Mouse (Mus musculus) MEL (cell line): ENCODE data around the gene Tgfb1. TPM values are rescaled to one million over a fixed set of nuclear protein-coding genes. Genes with fewer than 3 reads are reported as not detected.
A peak's percentile ranks its signal among the peaks of the same experiment; 100 is the strongest.

Experiments used
- DNase-seq: peaks from one replicate; pipeline ENCODE4 v3.0.0; 2011; ENCODE audit warnings: low read depth, low spot score
- H3K27ac ChIP-seq: 2 replicates; pipeline ENCODE4 v1.5.1; 2012; ENCODE audit warnings: low read depth, mild to moderate bottlenecking, control low read depth, low read length, moderate library complexity; ENCODE audit not compliant: control insufficient read depth
- H3K27me3 ChIP-seq, 2 experiments: fragments of 150-350 bp in 1 of 2; sonication (generic) in 1 of 2; 2 replicates each; pipeline ENCODE4 v1.6.1; 2012; ENCODE audit warnings: low read length in 2 of 2, mild to moderate bottlenecking in 2 of 2, improper control_type of control experiment in 1 of 2, moderate library complexity in 1 of 2; ENCODE audit not compliant: insufficient read depth in 2 of 2, control insufficient read depth in 1 of 2
- H3K36me3 ChIP-seq, 2 experiments: 2 replicates each; pipeline ENCODE4 v1.6.1; 2012 to 2014; ENCODE audit warnings: low read length in 2 of 2, improper control_type of control experiment in 1 of 2, inconsistent platforms in 1 of 2, mild to moderate bottlenecking in 1 of 2; ENCODE audit not compliant: insufficient read depth in 2 of 2, control insufficient read depth in 1 of 2
- H3K4me1 ChIP-seq, 2 experiments: fragments of 150-350 bp in 1 of 2; sonication (generic) in 1 of 2; 2 replicates each; pipeline ENCODE4 v1.6.1; 2012; ENCODE audit warnings: low read length in 2 of 2, improper control_type of control experiment in 1 of 2, mild to moderate bottlenecking in 1 of 2; ENCODE audit not compliant: insufficient read depth in 2 of 2, control insufficient read depth in 1 of 2
- H3K4me3 ChIP-seq, 2 experiments: fragments of 150-350 bp in 1 of 2; sonication (generic) in 1 of 2; 2 replicates each; pipeline ENCODE4 v1.5.1; 2012; ENCODE audit warnings: low read depth in 2 of 2, low read length in 2 of 2, mild to moderate bottlenecking in 2 of 2, moderate library complexity in 2 of 2, control low read depth in 1 of 2, improper control_type of control experiment in 1 of 2; ENCODE audit not compliant: control insufficient read depth in 1 of 2, insufficient read depth in 1 of 2
- H3K79me2 ChIP-seq: 2 replicates; pipeline ENCODE4 v1.6.1; 2012; ENCODE audit warnings: mild to moderate bottlenecking, low read length, moderate library complexity; ENCODE audit not compliant: control insufficient read depth, poor library complexity, insufficient read depth
- H3K9ac ChIP-seq: 2 replicates; pipeline ENCODE4 v1.6.1; 2012; ENCODE audit warnings: low read depth, mild to moderate bottlenecking, control low read depth, low read length, moderate library complexity; ENCODE audit not compliant: control insufficient read depth, poor library complexity, severe bottlenecking
- H3K9me3 ChIP-seq: fragments of 150-350 bp; sonication (generic); replicated peaks from 2 replicates; pipeline ENCODE4 v1.6.1; 2012; ENCODE audit warnings: mild to moderate bottlenecking, low read length, improper control_type of control experiment, moderate library complexity; ENCODE audit not compliant: insufficient read depth
- BHLHE40 ChIP-seq: IDR thresholded peaks from 2 replicates; pipeline ENCODE4 v1.6.1; 2012; ENCODE audit warnings: low read depth, mild to moderate bottlenecking, inconsistent platforms, low read length, improper control_type of control experiment, borderline replicate concordance
- CHD1 ChIP-seq: IDR thresholded peaks from 2 replicates; pipeline ENCODE4 v1.6.1; 2012; ENCODE audit warnings: low read depth, mild to moderate bottlenecking, inconsistent platforms, low read length, improper control_type of control experiment
- ETS1 ChIP-seq: IDR thresholded peaks from 2 replicates; pipeline ENCODE4 v1.6.1; 2012; ENCODE audit warnings: low read depth, mild to moderate bottlenecking, inconsistent platforms, low read length, improper control_type of control experiment, moderate library complexity
- GABPA ChIP-seq: IDR thresholded peaks from 2 replicates; pipeline ENCODE4 v1.6.1; 2012; ENCODE audit warnings: low read depth, mild to moderate bottlenecking, inconsistent platforms, low read length, improper control_type of control experiment, moderate library complexity
- GATA1 ChIP-seq: IDR thresholded peaks from 2 replicates; pipeline ENCODE4 v1.6.1; 2011; ENCODE audit warnings: low read depth, low read length, improper control_type of control experiment
- MAFK ChIP-seq: IDR thresholded peaks from 2 replicates; pipeline ENCODE4 v1.6.1; 2011; ENCODE audit warnings: low read depth, mild to moderate bottlenecking, low read length, improper control_type of control experiment, borderline replicate concordance
- MAX ChIP-seq: IDR thresholded peaks from 2 replicates; pipeline ENCODE4 v1.6.1; 2011; ENCODE audit warnings: low read length, improper control_type of control experiment
- MXI1 ChIP-seq: IDR thresholded peaks from 2 replicates; pipeline ENCODE4 v1.6.1; 2011; ENCODE audit warnings: mild to moderate bottlenecking, low read depth, low read length, improper control_type of control experiment
- MYB ChIP-seq: IDR thresholded peaks from 2 replicates; pipeline ENCODE4 v1.6.1; 2011; ENCODE audit warnings: mild to moderate bottlenecking, low read depth, low read length, improper control_type of control experiment
- NELFE ChIP-seq: IDR thresholded peaks from 2 replicates; pipeline ENCODE4 v1.6.1; 2011; ENCODE audit warnings: low read depth, low read length, improper control_type of control experiment
- NRF1 ChIP-seq: IDR thresholded peaks from 2 replicates; pipeline ENCODE4 v1.6.1; 2014; ENCODE audit warnings: low read depth, mild to moderate bottlenecking, inconsistent platforms, low read length, improper control_type of control experiment, moderate library complexity; ENCODE audit not compliant: poor library complexity, insufficient read depth, severe bottlenecking
- POLR2A ChIP-seq, 2 experiments: IDR thresholded peaks; 2 replicates each; pipeline ENCODE4 v1.6.1; 2011 to 2012; ENCODE audit warnings: low read length in 2 of 2, mild to moderate bottlenecking in 2 of 2, control low read depth in 1 of 2, improper control_type of control experiment in 1 of 2, low read depth in 1 of 2, moderate library complexity in 1 of 2; ENCODE audit not compliant: control insufficient read depth in 1 of 2, insufficient read depth in 1 of 2, poor library complexity in 1 of 2
- POLR2AphosphoS2 ChIP-seq: IDR thresholded peaks from 2 replicates; pipeline ENCODE4 v1.6.1; 2011; ENCODE audit warnings: low read length, improper control_type of control experiment
- POLR2AphosphoS5 ChIP-seq: IDR thresholded peaks from 2 replicates; pipeline ENCODE4 v1.6.1; 2012; ENCODE audit warnings: low read depth, borderline replicate concordance, mild to moderate bottlenecking, inconsistent platforms, low read length, moderate library complexity, mixed read lengths
- SMC3 ChIP-seq: IDR thresholded peaks from 2 replicates; pipeline ENCODE4 v1.6.1; 2011; ENCODE audit warnings: low read depth, low read length, improper control_type of control experiment
- TAL1 ChIP-seq: IDR thresholded peaks from 2 replicates; pipeline ENCODE4 v1.6.1; 2012; ENCODE audit warnings: mild to moderate bottlenecking, inconsistent platforms, low read length, moderate library complexity, mixed read lengths
- TBP ChIP-seq: IDR thresholded peaks from 2 replicates; pipeline ENCODE4 v1.8.0; 2011; ENCODE audit warnings: low read depth, low read length, improper control_type of control experiment
- TCF12 ChIP-seq: IDR thresholded peaks from 2 replicates; pipeline ENCODE4 v1.6.1; 2014; ENCODE audit warnings: low read depth, mild to moderate bottlenecking, inconsistent platforms, low read length, improper control_type of control experiment, moderate library complexity
- UBTF ChIP-seq: IDR thresholded peaks from 2 replicates; pipeline ENCODE4 v1.6.1; 2012; ENCODE audit warnings: low read depth, mild to moderate bottlenecking, inconsistent platforms, low read length, improper control_type of control experiment, moderate library complexity, borderline replicate concordance; ENCODE audit not compliant: insufficient read depth
- USF1 ChIP-seq: IDR thresholded peaks from 2 replicates; pipeline ENCODE4 v1.6.1; 2014; ENCODE audit warnings: low read depth, mild to moderate bottlenecking, inconsistent platforms, low read length, improper control_type of control experiment, moderate library complexity
- USF2 ChIP-seq, 2 experiments: IDR thresholded peaks; 2 replicates each; pipeline ENCODE4 v1.6.1; 2011 to 2012; ENCODE audit warnings: improper control_type of control experiment in 2 of 2, low read length in 2 of 2, borderline replicate concordance in 1 of 2, inconsistent platforms in 1 of 2, low read depth in 1 of 2, mild to moderate bottlenecking in 1 of 2; ENCODE audit not compliant: insufficient read depth in 1 of 2
- polyA plus RNA-seq, 2 experiments: library from polyadenylated mRNA; stranded (reverse) in 1 of 2; unstranded in 1 of 2; fragments of >175 nt in 1 of 2; fragments of >200 nt in 1 of 2; gene quantifications; 2 replicates each; pipeline versions ENCODE4 v1.2.1 to v1.2.4; 2012; ENCODE audit warnings: low replicate concordance in 2 of 2, low read depth in 1 of 2; ENCODE audit not compliant: insufficient read length in 2 of 2, insufficient read depth in 1 of 2, missing spikeins in 1 of 2
- total RNA-seq: library from RNA; depleted of rRNA; stranded (reverse); fragments of 300-350 nt; gene quantifications from 2 replicates; pipeline ENCODE4 v1.2.3, GENCODE M21; 2012

Gene Tgfb1
- total and polyA plus RNA-seq, 3 experiments: 108 to 489 (median 164) TPM

- Histone ChIP-seq H3K9ac (peak overlapping the region; percentile 81), H3K27ac (peak overlapping the region; percentile 99), H3K4me1 (peaks cover 15 to 57% of the 10 kb centered on the region in 2 experiments), H3K36me3 (peaks cover 0 to 51% of the 10 kb centered on the region in 2 experiments; a peak in 2 of 4 replicates), H3K79me2 (peaks cover 53% of the 10 kb centered on the region), H3K9me3 (no peaks in the 10 kb centered on the region), H3K4me3 (peak overlapping the region; percentile 0 to 43; a peak in 3 of 4 replicates), H3K27me3 (no peaks in the 10 kb centered on the region)
- TF ChIP-seq POLR2A (IDR thresholded peaks at IDR 0.05; ENCODE audit: control insufficient read depth in 1 of 2, insufficient read depth in 1 of 2, low read depth in 1 of 2, low read length in 2 of 2, poor library complexity in 1 of 2): peak in 1 of 2 experiments; percentile 94; a peak in 3 of 4 replicates
- no peak for TF ChIP-seq MAFK
- TF ChIP-seq TAL1: peak; percentile 70
- TF ChIP-seq BHLHE40: no peak
- TF ChIP-seq GATA1: peak; percentile 87
- TF ChIP-seq ETS1: no peak
- TF ChIP-seq USF2 (IDR thresholded peaks at IDR 0.05; ENCODE audit: borderline replicate concordance in 1 of 2, insufficient read depth in 1 of 2, low read depth in 1 of 2, low read length in 2 of 2): no peak
- TF ChIP-seq NELFE: no peak
- TF ChIP-seq TBP: peak; percentile 89
- 0 out of 2 replicates have a peak, but pooled peaks have one; percentile 20 for TF ChIP-seq UBTF
- no peak for TF ChIP-seq POLR2AphosphoS2
- no peak for TF ChIP-seq MAX
- TF ChIP-seq GABPA: no peak
- no peak for TF ChIP-seq USF1
- no peak for TF ChIP-seq TCF12
- no peak for TF ChIP-seq MYB
- no peak for TF ChIP-seq POLR2AphosphoS5
- DNase-seq: peak; percentile 98
Measured at GRCm38 (mm10) chr7:25683474-25684180, 3.2 kb upstream of the Tgfb1 start.

GRCm38 (mm10) chr7:25684659-25685058 lies 2.1 kb upstream of the Tgfb1 start:
- peaks cover 63% of the 10 kb centered on the region for H3K79me2 ChIP-seq
- TF ChIP-seq GATA1 (no peak), CHD1 (no peak), TCF12 (no peak), SMC3 (no peak), USF2 (IDR thresholded peaks at IDR 0.05; ENCODE audit: borderline replicate concordance in 1 of 2, insufficient read depth in 1 of 2, low read depth in 1 of 2, low read length in 2 of 2) (no peak), ETS1 (no peak), MAX (no peak), MXI1 (no peak), NELFE (no peak), TAL1 (no peak), NRF1 (no peak)
- TF ChIP-seq, all 39 proteins: peak for 0
- Histone ChIP-seq H3K4me3 (no peak overlapping the region), H3K27me3 (no peaks in the 10 kb centered on the region), H3K4me1 (peaks cover 13 to 46% of the 10 kb centered on the region in 2 experiments), H3K9ac (0 out of 2 replicates have a peak overlapping the region, but pooled peaks have one; percentile 5), H3K27ac (peak overlapping the region; percentile 99), H3K36me3 (peaks cover 0 to 43% of the 10 kb centered on the region in 2 experiments; a peak in 2 of 4 replicates), H3K9me3 (no peaks in the 10 kb centered on the region)
- DNase-seq: no peak
